Mouse (Mus musculus) ES-E14 (cell line): ENCODE measurements around the gene Phf2. TPM values are rescaled to one million over a fixed set of nuclear protein-coding genes. Genes with fewer than 3 reads are reported as not detected.

Source experiments
- DNase-seq: peaks from one replicate; pipeline ENCODE4 v3.0.0-alpha.2; 2013; ENCODE audit warnings: low read depth, low spot score
- H3K27ac ChIP-seq: 2 replicates; pipeline ENCODE4 v1.5.1; 2012; ENCODE audit warnings: low read depth, mild to moderate bottlenecking, low read length, moderate library complexity, mixed read lengths; ENCODE audit not compliant: poor library complexity, insufficient read depth, severe bottlenecking
- H3K36me3 ChIP-seq: 2 replicates; pipeline ENCODE4 v1.6.1; 2012; ENCODE audit warnings: mild to moderate bottlenecking, low read length, moderate library complexity, mixed read lengths; ENCODE audit not compliant: control insufficient read depth, poor library complexity, insufficient read depth, severe bottlenecking
- H3K4me1 ChIP-seq, 2 experiments: fragments of 150-350 bp in 1 of 2; sonication (generic) in 1 of 2; 2 replicates each; pipeline ENCODE4 v1.6.1; 2012; ENCODE audit warnings: low read length in 2 of 2, mild to moderate bottlenecking in 1 of 2, mixed read lengths in 1 of 2; ENCODE audit not compliant: control insufficient read depth in 2 of 2, insufficient read depth in 2 of 2, poor library complexity in 1 of 2
- H3K4me3 ChIP-seq, 2 experiments: fragments of 150-350 bp in 1 of 2; sonication (generic) in 1 of 2; 2 replicates each; pipeline ENCODE4 v1.5.1; 2012; ENCODE audit warnings: low read length in 2 of 2, low read depth in 1 of 2, mild to moderate bottlenecking in 1 of 2, mixed read lengths in 1 of 2; ENCODE audit not compliant: insufficient read depth in 1 of 2, poor library complexity in 1 of 2, severe bottlenecking in 1 of 2
- H3K9ac ChIP-seq: 2 replicates; pipeline ENCODE4 v1.6.1; 2012; ENCODE audit warnings: low read depth, mild to moderate bottlenecking, low read length, mixed read lengths; ENCODE audit not compliant: poor library complexity, insufficient read depth, severe bottlenecking
- H3K9me3 ChIP-seq: fragments of 150-350 bp; sonication (generic); 2 replicates; pipeline ENCODE4 v1.6.1; 2012; ENCODE audit warnings: low read depth, mild to moderate bottlenecking, low read length; ENCODE audit not compliant: control insufficient read depth, insufficient read depth
- CHD2 ChIP-seq: IDR thresholded peaks from 2 replicates; pipeline ENCODE4 v1.6.1; 2014; ENCODE audit warnings: mild to moderate bottlenecking, low read depth, low read length, inconsistent platforms
- HCFC1 ChIP-seq: IDR thresholded peaks from 2 replicates; pipeline ENCODE4 v1.6.1; 2012; ENCODE audit warnings: low read length, inconsistent platforms, borderline replicate concordance; ENCODE audit not compliant: insufficient read depth
- MAFK ChIP-seq: IDR thresholded peaks from 2 replicates; pipeline ENCODE4 v1.6.1; 2014; ENCODE audit warnings: mild to moderate bottlenecking, low read depth, low read length, inconsistent platforms; ENCODE audit not compliant: insufficient read depth
- ZC3H11A ChIP-seq: IDR thresholded peaks from 2 replicates; pipeline ENCODE4 v1.6.1; 2012; ENCODE audit warnings: low read depth, mild to moderate bottlenecking, inconsistent platforms, low read length, borderline replicate concordance
- ZNF384 ChIP-seq: IDR thresholded peaks from 2 replicates; pipeline ENCODE4 v1.6.1; 2012; ENCODE audit warnings: low read depth, low read length, inconsistent platforms
- in situ Hi-C, 2 experiments: fragments of 600-800 bp; cut with MboI; formaldehyde crosslinking; loops; one replicate each; pipeline ENCODE4 v1.15.1; 2025; ENCODE audit warnings: low sequenced_read_pairs in 2 of 2, inconsistent platforms in 1 of 2; ENCODE audit not compliant: unreplicated experiment in 2 of 2
- total RNA-seq: library from RNA; depleted of rRNA; stranded (reverse); fragments of 300-350 nt; gene quantifications from 2 replicates; pipeline ENCODE4 v1.2.3, GENCODE M21; 2012

The Phf2 gene
- total RNA-seq, 1 experiment = 3.8 TPM

- Histone ChIP-seq H3K9me3 (no peaks in the 10 kb centered on the region), H3K9ac (no peak overlapping the region), H3K27ac (no peak overlapping the region; the same call in 1 of the 2 replicates), H3K4me3 (no peak overlapping the region), H3K4me1 (peaks cover 0 to 17% of the 10 kb centered on the region in 2 experiments; a peak in 2 of 4 replicates), H3K36me3 (0 out of 2 replicates have a peak, but pooled peaks cover 3% of the 10 kb centered on the region)
- peak; percentile 31 for DNase-seq
- TF ChIP-seq HCFC1 (no peak), ZC3H11A (0 out of 2 replicates have a peak, but pooled peaks have one; percentile 36), MAFK (no peak), ZNF384 (no peak), CHD2 (no peak)
- in situ Hi-C loops = loop anchor here in 1 of 2 experiments (10.0 kb wide), 1 partner anchor 146 kb away; no protein-coding TSS in a partner anchor
These were observed 69.9 kb downstream of the Phf2 start for GRCm38 (mm10) chr13:48800850-48801546.

GRCm38 (mm10) chr13:48798256-48798771, 72.6 kb downstream of the Phf2 start:
- in situ Hi-C loops = loop anchor here in 1 of 2 experiments (10.0 kb wide), 1 partner anchor 144 kb away; no protein-coding TSS in a partner anchor

GRCm38 (mm10) chr13:48796906-48797305, 74.0 kb downstream of the Phf2 start:
- H3K9me3 ChIP-seq = no peaks in the 10 kb centered on the region
- no peak for TF ChIP-seq HCFC1
- no peak for TF ChIP-seq ZNF384
- TF ChIP-seq MAFK = no peak
- no peak for TF ChIP-seq CHD2
- TF ChIP-seq ZC3H11A = no peak

More at GRCm38 (mm10) chr13:48798256-48798771, 72.6 kb downstream of the Phf2 start:
- Histone ChIP-seq H3K27ac (no peak overlapping the region), H3K4me1 (peaks cover 0 to 7% of the 10 kb centered on the region in 2 experiments; a peak in 2 of 4 replicates), H3K4me3 (no peak overlapping the region), H3K36me3 (0 out of 2 replicates have a peak, but pooled peaks cover 3% of the 10 kb centered on the region), H3K9me3 (no peaks in the 10 kb centered on the region), H3K9ac (no peak overlapping the region)
- DNase-seq = no peak
- TF ChIP-seq MAFK = no peak
- TF ChIP-seq CHD2 = no peak
- no peak for TF ChIP-seq ZC3H11A
- no peak for TF ChIP-seq HCFC1
- TF ChIP-seq ZNF384 = no peak

GRCm38 (mm10) chr13:48795711-48796110, 75.2 kb downstream of the Phf2 start:
- H3K4me1 ChIP-seq = no peaks in the 10 kb centered on the region
- no peak overlapping the region for H3K9ac ChIP-seq
- H3K9me3 ChIP-seq = no peaks in the 10 kb centered on the region
- TF ChIP-seq MAFK (no peak), ZNF384 (no peak), HCFC1 (no peak), CHD2 (no peak), ZC3H11A (no peak)
- no peak for DNase-seq
- no peak overlapping the region for H3K4me3 ChIP-seq
- no peak overlapping the region for H3K27ac ChIP-seq
- in situ Hi-C loops = loop anchor here in 1 of 2 experiments (10.0 kb wide), 1 partner anchor 141 kb away; no protein-coding TSS in a partner anchor
- no peaks in the 10 kb centered on the region for H3K36me3 ChIP-seq

More at GRCm38 (mm10) chr13:48796906-48797305, 74.0 kb downstream of the Phf2 start:
- no peak overlapping the region for H3K27ac ChIP-seq
- H3K4me1 ChIP-seq = no peaks in the 10 kb centered on the region
- H3K4me3 ChIP-seq = no peak overlapping the region
- H3K36me3 ChIP-seq = no peaks in the 10 kb centered on the region
- no peak overlapping the region for H3K9ac ChIP-seq
- in situ Hi-C loops = loop anchor here in 1 of 2 experiments (10.0 kb wide), 1 partner anchor 142 kb away; no protein-coding TSS in a partner anchor
- DNase-seq = no peak
